Mouse (Mus musculus) induced T-regulatory cell, adult 2 months (primary cell): ENCODE data around the gene Oas1e.
A peak's percentile ranks its signal among the peaks of the same experiment; 100 is the strongest.

ENCODE experiments used
- DNase-seq: peaks from one replicate; pipeline ENCODE4 v3.0.0-alpha.2; 2012; ENCODE audit warnings: low read depth

Gene Oas1e

GRCm38 (mm10) chr5:120776801-120777200, 18.5 kb downstream of the Oas1e start:
- DNase-seq = peak; percentile 34

- peak; percentile 94 for DNase-seq
These were observed 19.9 kb downstream of the Oas1e start for GRCm38 (mm10) chr5:120775287-120775985.

- DNase-seq = no peak
These were observed 25.9 kb downstream of the Oas1e start for GRCm38 (mm10) chr5:120769396-120769795.

GRCm38 (mm10) chr5:120765010-120765409, 30.3 kb downstream of the Oas1e start:
- no peak for DNase-seq

GRCm38 (mm10) chr5:120761901-120762300, 33.4 kb downstream of the Oas1e start:
- DNase-seq = peak; percentile 39

- no peak for DNase-seq
These were observed 41.1 kb downstream of the Oas1e start for GRCm38 (mm10) chr5:120754215-120754614.

GRCm38 (mm10) chr5:120752786-120753185, 42.5 kb downstream of the Oas1e start:
- no peak for DNase-seq

GRCm38 (mm10) chr5:120751206-120751605, 44.1 kb downstream of the Oas1e start:
- no peak for DNase-seq

- peak; percentile 36 for DNase-seq
These were observed 45.6 kb downstream of the Oas1e start, which contains the start of gene Oas2 for GRCm38 (mm10) chr5:120749688-120750087. TSS of gene Oas2 (minus strand) at chr5:120749853.

- DNase-seq = peak; percentile 86
These were observed 48.9 kb downstream of the Oas1e start for GRCm38 (mm10) chr5:120746451-120746850.

GRCm38 (mm10) chr5:120742125-120742524, 53.2 kb downstream of the Oas1e start:
- peak; percentile 87 for DNase-seq
